Mouse (Mus musculus) neutrophil, adult 59 days (primary cell): Measurements from ENCODE around the gene Ubxn1. TPM values are rescaled to one million over a fixed set of nuclear protein-coding genes. Genes with fewer than 3 reads are reported as not detected.

Experiments used
- total RNA-seq, 2 experiments: library from RNA; stranded (reverse); gene quantifications; 1 replicate in 1 of 2; 2 replicates in 1 of 2; pipeline ENCODE4 v1.2.4; 2023

Ubxn1 gene
- 10 to 100 TPM; 92.5 to 99.0 TPM for total RNA-seq

GRCm38 (mm10) chr19:8871267-8872186, at the start of gene Ubxn1:
Gene Ubxn1 (plus strand): TSS chr19:8871496.

DNA sequence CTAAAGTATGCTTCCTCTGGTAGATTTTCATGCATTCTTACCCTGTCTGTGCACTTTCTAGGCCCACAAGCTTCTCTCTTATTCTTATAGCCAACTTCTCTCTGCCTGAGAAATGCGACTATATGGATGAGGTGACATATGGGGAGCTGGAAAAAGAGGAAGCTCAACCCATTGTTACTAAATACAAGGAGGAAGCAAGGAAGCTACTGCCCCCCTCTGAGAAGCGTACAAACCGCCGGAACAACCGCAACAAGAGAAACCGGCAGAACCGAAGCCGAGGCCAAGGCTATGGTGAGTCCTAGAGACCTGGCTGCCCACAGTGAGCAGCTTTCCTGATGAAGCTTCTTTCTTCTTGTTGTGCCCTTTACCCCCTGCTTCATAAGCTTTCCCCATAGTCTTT, 41.6 kb upstream of the Ubxn1 start, which contains the start of gene AC129217.1:
AC129217.1 (plus strand) TSS at position 114 of the 400 bp plus-strand sequence.

DNA sequence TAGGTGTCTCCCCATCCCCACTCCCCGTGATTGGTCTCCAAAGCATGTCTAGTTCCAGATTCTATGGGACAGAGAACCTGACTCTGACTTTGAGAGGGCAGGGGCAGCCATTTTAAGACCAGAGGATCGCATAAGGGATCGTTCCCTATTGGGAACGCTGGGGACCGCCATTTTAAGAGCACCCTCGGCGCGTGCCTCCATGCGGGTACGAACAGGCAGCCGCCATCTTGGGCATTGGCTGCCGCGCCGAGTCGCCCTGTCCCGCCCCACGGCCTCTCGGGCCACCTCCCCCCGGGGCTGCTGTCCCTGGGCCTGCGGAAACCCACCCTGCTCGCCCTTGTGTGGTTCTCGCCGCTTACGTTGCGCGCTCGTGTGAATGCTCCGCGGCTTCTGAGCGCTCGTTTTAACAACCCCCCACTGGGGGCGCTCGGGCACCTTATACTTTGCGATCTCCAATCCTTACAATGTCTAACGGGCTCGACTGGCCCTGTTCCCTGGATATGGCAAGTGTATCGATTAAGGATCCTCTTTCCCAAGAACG, 34.0 kb upstream of the Ubxn1 start, which contains the start of gene Bscl2:
Bscl2 (plus strand) TSS at position 217 of the 541 bp plus-strand sequence.

DNA sequence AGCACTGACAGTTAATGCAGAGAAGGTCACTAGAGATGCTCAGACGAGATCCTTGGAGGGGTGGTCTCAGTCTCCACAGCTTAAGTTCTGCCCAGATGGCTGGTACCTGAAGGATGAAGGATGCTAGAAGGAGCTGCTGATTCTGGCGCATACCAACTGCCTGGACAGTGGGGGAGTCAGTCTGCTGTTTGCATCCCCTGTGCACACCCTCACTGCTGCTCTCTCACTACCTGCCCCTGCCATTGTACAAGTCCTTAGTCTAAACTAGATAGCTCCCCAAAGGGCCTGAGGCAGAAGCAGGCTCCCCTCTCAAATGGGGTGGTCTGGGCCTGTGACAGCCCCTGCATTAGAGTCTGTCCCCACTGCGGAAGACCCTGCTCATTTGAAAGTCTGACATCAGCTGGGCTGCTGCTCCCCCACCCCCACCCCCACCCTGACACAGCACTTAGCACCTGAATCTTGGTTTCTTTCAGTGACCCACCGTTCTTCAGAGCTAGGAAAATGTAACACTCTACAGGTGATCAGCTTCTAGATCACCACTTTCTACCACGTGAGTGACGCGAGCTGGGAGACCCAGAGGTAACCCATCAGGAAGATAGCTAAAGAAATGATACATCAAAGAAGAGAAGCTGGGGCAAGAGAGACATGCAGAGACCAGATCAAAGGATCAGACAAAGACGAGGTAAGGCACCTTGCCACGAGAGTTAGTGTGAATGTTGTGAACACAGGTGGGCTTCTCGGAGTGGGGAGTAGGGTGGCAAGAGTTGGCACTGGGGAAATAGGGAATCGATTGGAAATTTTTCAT, 32.0 kb upstream of the Ubxn1 start, which contains the start of gene Gng3:
Gng3 (minus strand) TSS at position 92 of the 805 bp plus-strand sequence.

GRCm38 (mm10) chr19:8850402-8850901, 20.8 kb upstream of the Ubxn1 start, which contains the start of gene Lrrn4cl:
Gene Lrrn4cl (plus strand): TSS chr19:8850768.

DNA sequence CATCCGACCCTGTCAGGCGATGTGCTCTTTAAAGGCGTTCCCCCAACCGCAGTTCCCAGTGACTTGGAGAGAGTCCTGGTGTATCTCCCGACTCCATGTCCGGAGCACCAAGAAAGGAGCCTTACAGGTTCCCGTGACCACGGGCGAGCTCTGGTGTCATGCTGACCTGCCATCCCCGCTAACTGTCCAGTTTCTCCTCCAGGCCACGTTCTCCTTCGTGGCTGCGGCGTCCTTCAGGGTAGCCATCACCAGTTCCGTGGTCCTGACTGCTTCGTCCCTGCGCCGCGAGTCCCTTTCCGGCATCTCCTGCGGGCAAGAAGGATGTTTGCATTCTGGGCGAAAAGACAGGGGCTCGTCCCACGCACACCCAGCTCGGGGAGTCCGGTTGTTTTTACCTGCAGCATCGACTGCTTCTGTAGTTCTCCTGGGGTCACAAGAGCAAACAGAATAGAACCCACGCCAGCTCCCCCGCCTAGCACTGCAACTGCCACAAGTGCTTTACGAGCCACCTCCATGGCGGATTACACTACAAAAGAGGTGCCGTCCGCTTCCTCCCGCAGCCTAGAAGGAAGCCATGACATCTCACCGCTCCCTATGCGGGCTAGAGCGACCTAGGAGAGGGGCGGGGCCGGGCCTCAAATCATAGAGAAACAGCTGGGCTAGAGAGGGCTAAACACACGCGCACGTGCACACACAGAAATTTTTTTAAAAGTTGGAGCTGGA, 9.2 kb downstream of the Ubxn1 start, which contains the start of gene Uqcc3:
Uqcc3 (minus strand) TSS at position 613 of the 723 bp plus-strand sequence.

GRCm38 (mm10) chr19:8883616-8884015, 12.3 kb downstream of the Ubxn1 start, which contains the start of the genes Lbhd1 and Gm49403:
Gene Lbhd1 (plus strand): TSS chr19:8883732.
Gene Gm49403 (plus strand): TSS chr19:8883930.

DNA sequence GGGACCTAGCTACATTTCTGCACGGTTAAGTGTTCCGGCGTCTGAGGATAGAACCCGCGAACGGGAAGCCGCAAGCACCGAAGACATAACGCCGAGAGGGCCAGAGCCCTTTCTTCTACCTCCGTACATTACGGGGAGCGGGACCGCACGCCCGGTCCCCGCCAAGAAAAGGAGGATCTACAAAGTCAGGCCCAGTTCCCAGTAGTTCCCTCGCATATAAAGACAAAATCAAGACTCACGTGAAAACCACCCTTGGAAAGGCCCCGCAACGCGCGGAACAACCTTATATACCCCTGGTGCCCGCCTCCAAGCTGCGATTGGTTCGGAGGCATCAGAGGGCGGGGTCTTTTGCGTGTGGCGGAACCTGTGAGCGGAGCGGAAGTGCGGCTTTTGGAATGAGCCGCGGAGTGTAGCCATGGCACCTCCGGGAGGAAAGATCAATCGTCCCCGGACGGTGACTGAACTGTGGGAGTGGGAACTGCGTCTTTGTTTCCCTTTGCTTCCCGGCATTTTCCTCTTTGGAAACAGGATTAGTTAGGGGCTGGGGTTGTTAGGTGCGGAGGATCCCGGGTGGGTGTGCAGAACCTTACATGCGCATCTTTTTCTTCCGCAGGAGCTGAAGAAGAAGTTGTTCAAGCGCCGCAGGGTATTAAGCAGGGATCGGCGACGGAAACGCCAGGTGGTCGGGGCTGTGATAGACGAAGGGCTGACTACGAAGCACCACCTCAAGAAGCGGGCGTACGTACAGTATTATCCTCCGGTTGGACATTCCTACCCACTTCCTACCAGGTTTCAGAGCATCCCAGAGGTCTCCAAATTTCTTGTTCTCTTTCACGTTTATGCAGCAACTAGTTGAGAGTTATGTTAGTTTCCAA, 17.5 kb downstream of the Ubxn1 start, which contains the start of the genes 1810009A15Rik and Gm49416:
1810009A15Rik (plus strand) TSS at position 343 of the 875 bp plus-strand sequence.
Gm49416 (plus strand) TSS at position 416 of the 875 bp plus-strand sequence.

GRCm38 (mm10) chr19:8892829-8893766, 21.8 kb downstream of the Ubxn1 start, which contains the start of gene Ints5:
Gene Ints5 (plus strand): TSS chr19:8893005.

GRCm38 (mm10) chr19:8897865-8898495, 26.7 kb downstream of the Ubxn1 start, which contains the start of gene Ganab:
Gene Ganab (plus strand): TSS chr19:8898071.

GRCm38 (mm10) chr19:8920073-8920736, 48.9 kb downstream of the Ubxn1 start, which contains the start of gene B3gat3:
Gene B3gat3 (plus strand): TSS chr19:8920374.

Other genes with a start within 250 kb of the Ubxn1 start
- under 1 TPM; 0.22 to 0.57 TPM for gene Chrm1, start 207.7 kb upstream of the Ubxn1 start, total RNA-seq
- 100 to 1,000 TPM; 121 to 124 TPM for gene Slc3a2, start 148.1 kb upstream of the Ubxn1 start, total RNA-seq
- gene Wdr74, start 135.7 kb upstream of the Ubxn1 start, total RNA-seq, result 10 to 100 TPM; 20.6 to 29.3 TPM
- gene 1700092M07Rik, start 130.8 kb upstream of the Ubxn1 start, total RNA-seq, result 1 to 10 TPM in 1 of 2 experiments, not detected in 1; 2.8 TPM
- 100 to 1,000 TPM; 125 to 152 TPM for gene Stx5a, start 130.1 kb upstream of the Ubxn1 start, total RNA-seq
- 100 to 1,000 TPM; 133 to 147 TPM for gene Nxf1, start 114.4 kb upstream of the Ubxn1 start, total RNA-seq
- 10 to 100 TPM; 20.5 to 24.1 TPM for gene Tmem223, start 100.5 kb upstream of the Ubxn1 start, total RNA-seq
- gene Tmem179b, start 97.0 kb upstream of the Ubxn1 start, total RNA-seq, result 10 to 100 TPM; 75.5 to 83.0 TPM
- gene Taf6l, start 85.1 kb upstream of the Ubxn1 start, total RNA-seq, result 10 to 100 TPM; 11.3 to 11.5 TPM
- gene Polr2g, start 72.9 kb upstream of the Ubxn1 start, total RNA-seq, result 10 to 100 TPM; 45.1 to 45.9 TPM
- gene Zbtb3, start 68.9 kb upstream of the Ubxn1 start, total RNA-seq, result under 1 TPM; 0.79 to 0.98 TPM
- 10 to 100 TPM; 20.3 to 24.7 TPM for gene Ttc9c, start 52.2 kb upstream of the Ubxn1 start, total RNA-seq
- 10 to 100 TPM; 89.7 to 97.5 TPM for gene Hnrnpul2, start 51.5 kb upstream of the Ubxn1 start, total RNA-seq
- gene AC129217.1, start 41.7 kb upstream of the Ubxn1 start, total RNA-seq, result 1 to 10 TPM; 3.5 to 7.8 TPM
- 10 to 100 TPM; 55.1 to 64.1 TPM for gene Bscl2, start 34.0 kb upstream of the Ubxn1 start, total RNA-seq
- gene Gng3, start 32.3 kb upstream of the Ubxn1 start, total RNA-seq, result not detected
- under 1 TPM; 0.20 to 0.36 TPM for gene Lrrn4cl, start 20.7 kb upstream of the Ubxn1 start, total RNA-seq
- 10 to 100 TPM; 19.7 to 21.0 TPM for gene Uqcc3, start 9.4 kb downstream of the Ubxn1 start, total RNA-seq
- gene Lbhd1, start 12.2 kb downstream of the Ubxn1 start, total RNA-seq, result 10 to 100 TPM in 1 of 2 experiments, 1 to 10 TPM in 1; 9.9 to 17.6 TPM
- gene Gm49403, start 12.4 kb downstream of the Ubxn1 start, total RNA-seq, result not detected
- 10 to 100 TPM; 20.5 to 27.8 TPM for gene 1810009A15Rik, start 17.4 kb downstream of the Ubxn1 start, total RNA-seq
- gene Gm49416, start 17.4 kb downstream of the Ubxn1 start, total RNA-seq, result 1 to 10 TPM; 6.1 to 8.2 TPM
- 10 to 100 TPM; 13.2 to 14.3 TPM for gene Ints5, start 21.5 kb downstream of the Ubxn1 start, total RNA-seq
- 10 to 100 TPM; 79.7 to 91.5 TPM for gene Ganab, start 26.6 kb downstream of the Ubxn1 start, total RNA-seq
- 10 to 100 TPM; 39.9 to 45.3 TPM for gene B3gat3, start 48.9 kb downstream of the Ubxn1 start, total RNA-seq
- gene Rom1, start 57.9 kb downstream of the Ubxn1 start, total RNA-seq, result 1 to 10 TPM; 1.3 to 2.3 TPM
- 10 to 100 TPM; 48.3 to 52.7 TPM for gene Eml3, start 58.1 kb downstream of the Ubxn1 start, total RNA-seq
- gene Mta2, start 70.4 kb downstream of the Ubxn1 start, total RNA-seq, result 100 to 1,000 TPM; 103 to 115 TPM
- gene Tut1, start 82.4 kb downstream of the Ubxn1 start, total RNA-seq, result 1 to 10 TPM; 6.4 to 9.1 TPM
- 100 to 1,000 TPM; 127 to 130 TPM for gene Eef1g, start 95.5 kb downstream of the Ubxn1 start, total RNA-seq
- 100 to 1,000 TPM; 348 to 529 TPM for gene Ahnak, start 117.8 kb downstream of the Ubxn1 start, total RNA-seq
- gene Scgb1a1, start 216.5 kb downstream of the Ubxn1 start, total RNA-seq, result not detected